Mouse (Mus musculus) mouse embryonic stem cell (cell line): ENCODE measurements around the gene Tmem258.

Source experiments
- in situ Hi-C, 2 experiments: fragments of 300-500 bp; cut with MboI; formaldehyde crosslinking; loops; 1 replicate in 1 of 2; 3 replicates in 1 of 2; pipeline ENCODE4 v1.14.3; 2019 to 2020; ENCODE audit warnings: low sequenced_read_pairs in 2 of 2, low pct_unique_long_range_greater_than_20kb in 1 of 2, mixed read lengths in 1 of 2; ENCODE audit not compliant: unreplicated experiment in 1 of 2

The Tmem258 gene

DNA sequence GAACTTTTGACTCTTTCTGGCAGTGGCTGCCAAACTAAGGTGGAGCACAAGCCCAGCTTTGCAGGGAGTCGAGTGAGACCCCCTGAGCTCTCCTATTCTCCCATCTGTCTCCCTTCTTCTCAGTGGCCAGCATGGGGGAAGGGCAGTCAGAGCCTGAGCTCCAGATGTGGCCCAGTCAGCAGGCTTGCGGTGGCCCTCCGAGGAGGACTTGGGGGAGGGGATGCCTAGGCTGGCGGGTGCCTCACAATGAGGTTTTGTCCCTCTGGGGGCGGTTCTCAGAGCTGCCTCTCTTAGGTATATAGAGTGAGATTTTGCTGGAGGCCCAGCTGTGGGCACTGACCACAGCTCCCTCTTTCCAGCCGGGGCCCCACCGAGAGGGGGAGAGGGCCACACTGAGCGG is 39.1 kb downstream of the Tmem258 start:
- in situ Hi-C loops, result no loop called here

DNA sequence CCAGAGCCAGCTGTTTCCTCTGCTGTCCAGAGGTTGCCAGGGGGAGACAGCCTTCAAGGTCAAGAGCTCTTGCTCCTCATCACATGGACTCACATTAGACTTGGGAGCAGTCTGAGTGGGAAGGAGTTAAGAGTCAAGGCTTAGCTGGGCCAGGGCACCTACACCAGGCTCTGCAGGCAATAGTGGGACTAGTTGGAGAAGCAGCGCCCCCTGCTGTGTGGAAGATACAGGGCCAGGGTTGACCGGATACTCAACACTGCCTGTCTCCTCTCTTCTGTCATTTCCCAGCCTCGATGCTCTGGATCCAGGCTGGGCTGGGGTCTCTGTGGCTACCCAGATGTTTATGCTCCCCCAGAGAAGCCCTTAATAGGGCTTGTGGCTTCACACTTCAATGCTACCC is 40.4 kb downstream of the Tmem258 start:
- in situ Hi-C loops, result no loop called here

DNA sequence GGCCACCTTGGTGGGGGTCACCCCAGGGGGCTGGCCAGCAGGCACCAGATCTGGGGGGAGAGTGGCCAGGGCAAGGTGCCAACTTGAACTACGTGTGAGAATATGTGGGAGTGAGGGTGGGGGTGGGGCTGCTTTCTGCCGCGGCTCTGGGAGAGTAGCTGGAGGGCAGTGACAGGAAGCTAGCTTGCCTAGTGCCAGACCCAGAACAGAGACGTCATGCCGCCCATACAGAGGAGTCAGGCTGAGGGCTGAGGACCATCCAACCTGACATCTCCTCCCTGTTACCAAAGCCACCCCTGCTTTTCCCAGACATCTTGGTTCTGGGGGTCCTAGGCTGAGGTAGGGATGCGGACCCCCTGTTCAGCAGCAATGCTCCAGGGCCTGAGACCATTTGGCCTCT is 43.4 kb downstream of the Tmem258 start:
- in situ Hi-C loops, result no loop called here

DNA sequence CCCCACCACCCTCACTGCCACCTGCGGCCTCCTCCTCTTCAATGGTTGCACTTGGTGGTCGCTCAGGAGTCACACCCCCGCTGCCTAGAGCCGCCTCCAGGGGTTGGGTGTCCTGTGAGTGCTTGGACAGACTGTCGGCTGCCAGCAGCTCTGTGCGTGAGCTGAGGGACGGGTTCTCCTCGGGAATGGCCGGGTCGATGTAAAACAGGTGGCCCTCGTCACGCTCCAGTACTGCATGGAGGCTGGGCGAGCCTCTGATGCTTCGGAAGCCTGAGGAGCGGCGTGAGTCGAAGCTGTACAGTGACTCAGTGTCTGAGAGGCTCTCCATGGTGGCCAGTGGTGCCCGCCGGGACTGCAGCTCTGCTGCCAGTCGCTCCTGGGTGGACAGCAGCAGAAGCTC is 44.3 kb downstream of the Tmem258 start:
- in situ Hi-C loops, result no loop called here
